Mouse (Mus musculus) bone marrow macrophage, adult 2 months (primary cell): ENCODE measurements around the gene Tmem80.

Experiments
- CTCF ChIP-seq: IDR thresholded peaks from 2 replicates; pipeline ENCODE4 v1.5.1; 2012; ENCODE audit warnings: low read depth, mild to moderate bottlenecking, low read length, moderate library complexity
- POLR2A ChIP-seq: IDR thresholded peaks from 2 replicates; pipeline ENCODE4 v1.6.1; 2012; ENCODE audit warnings: mild to moderate bottlenecking, low read depth, low read length, borderline replicate concordance

GRCm38 (mm10) chr7:141324686-141325085 lies 2.9 kb upstream of the Tmem80 start:
- no peak for TF ChIP-seq CTCF
- TF ChIP-seq POLR2A = no peak
